Mouse (Mus musculus) forebrain, embryonic 15.5 days (tissue): ENCODE measurements around the gene Gdf2. TPM values are rescaled to one million over a fixed set of nuclear protein-coding genes. Genes with fewer than 3 reads are reported as not detected.

Source experiments
- ATAC-seq: fragments of 200-750 bp; cut with Nextera tagmentation; replicated peaks from 2 replicates; pipeline ENCODE4 v1.8.0; 2017; ENCODE audit warnings: mild to moderate bottlenecking, moderate TSS enrichment, moderate library complexity
- H3K27ac ChIP-seq: fragments of 300-500 bp; sonication (generic); replicated peaks from 2 replicates; pipeline ENCODE4 v1.5.1; 2015; ENCODE audit warnings: mild to moderate bottlenecking, inconsistent platforms
- H3K27me3 ChIP-seq: fragments of 300-500 bp; sonication (generic); 2 replicates; pipeline ENCODE4 v1.6.1; 2015; ENCODE audit warnings: inconsistent platforms
- H3K36me3 ChIP-seq: fragments of 300-500 bp; sonication (generic); 2 replicates; pipeline ENCODE4 v1.6.1; 2015; ENCODE audit warnings: mild to moderate bottlenecking, inconsistent platforms
- H3K4me1 ChIP-seq: fragments of 300-500 bp; sonication (generic); 2 replicates; pipeline ENCODE4 v1.6.1; 2015; ENCODE audit warnings: inconsistent platforms
- H3K4me2 ChIP-seq: fragments of 300-500 bp; sonication (generic); replicated peaks from 2 replicates; pipeline ENCODE4 v1.6.1; 2015; ENCODE audit warnings: mild to moderate bottlenecking, inconsistent platforms
- H3K4me3 ChIP-seq: fragments of 300-500 bp; sonication (generic); 2 replicates; pipeline ENCODE4 v1.5.1; 2015; ENCODE audit warnings: mild to moderate bottlenecking, inconsistent platforms
- H3K9ac ChIP-seq: fragments of 300-500 bp; sonication (generic); replicated peaks from 2 replicates; pipeline ENCODE4 v1.6.1; 2015; ENCODE audit warnings: mild to moderate bottlenecking, inconsistent platforms
- H3K9me3 ChIP-seq: fragments of 300-500 bp; sonication (generic); 2 replicates; pipeline ENCODE4 v1.6.1; 2016; ENCODE audit warnings: inconsistent platforms
- WGBS: fragments of 180-500 bp; shearing (Covaris S2); methylation state at CpG from one replicate; pipeline ENCODE4 v1.1.7; 2015; ENCODE audit warnings: mixed read lengths; 5-methylcytosine and 5-hydroxymethylcytosine counted together
- polyA plus RNA-seq: library from polyadenylated mRNA; unstranded; fragments of >200 nt; fragmentation: Nextera tagmentation; extraction: Ambion mirVana; gene quantifications from 2 replicates; pipeline ENCODE4 v1.2.1, GENCODE M21; 2015

The Gdf2 gene
- polyA plus RNA-seq: not detected in 2 replicates

GRCm38 (mm10) chr14:33940739-33941138, at the start of gene Gdf2:
Gene Gdf2, plus strand, starts transcription at chr14:33941039.
- ATAC-seq: no peak
- H3K27me3 ChIP-seq: no peaks in the 10 kb centered on the region
- no peak within 1 kb of the TSS for H3K9ac ChIP-seq
- 83% methylated on average over 8 of the region's 8 CpGs for WGBS
- no peak within 1 kb of the TSS for H3K4me2 ChIP-seq
- H3K27ac ChIP-seq: no peak within 1 kb of the TSS
- H3K4me1 ChIP-seq: no peaks in the 10 kb centered on the region
- H3K36me3 ChIP-seq: no peaks in the 10 kb centered on the region
- H3K4me3 ChIP-seq: no peak within 1 kb of the TSS
- no peaks in the 10 kb centered on the region for H3K9me3 ChIP-seq

- Histone ChIP-seq H3K36me3 (no peaks in the 10 kb centered on the region), H3K27ac (no peak overlapping the region), H3K27me3 (no peaks in the 10 kb centered on the region), H3K4me1 (0 out of 2 replicates have a peak, but pooled peaks cover 1% of the 10 kb centered on the region), H3K4me2 (no peak overlapping the region), H3K4me3 (no peak overlapping the region), H3K9ac (no peak overlapping the region), H3K9me3 (no peaks in the 10 kb centered on the region)
- 65% methylated on average over 3 of the region's 3 CpGs for WGBS
- ATAC-seq: no peak
These were observed 49.3 kb upstream of the Gdf2 start for GRCm38 (mm10) chr14:33891507-33891906.

- no peak overlapping the region for H3K4me3 ChIP-seq
- H3K9ac ChIP-seq: no peak overlapping the region
- H3K36me3 ChIP-seq: no peaks in the 10 kb centered on the region
- no peak overlapping the region for H3K27ac ChIP-seq
- 0 out of 2 replicates have a peak, but pooled peaks cover 3% of the 10 kb centered on the region for H3K4me1 ChIP-seq
- no peaks in the 10 kb centered on the region for H3K9me3 ChIP-seq
- no peak overlapping the region for H3K4me2 ChIP-seq
- no peaks in the 10 kb centered on the region for H3K27me3 ChIP-seq
- 79% methylated on average over 5 of the region's 5 CpGs for WGBS
- ATAC-seq: no peak
These were observed 45.1 kb upstream of the Gdf2 start for GRCm38 (mm10) chr14:33895777-33896176.

- Histone ChIP-seq H3K27me3 (no peaks in the 10 kb centered on the region), H3K9ac (no peak overlapping the region), H3K4me3 (no peak overlapping the region), H3K9me3 (no peaks in the 10 kb centered on the region), H3K4me2 (no peak overlapping the region), H3K27ac (no peak overlapping the region), H3K4me1 (0 out of 2 replicates have a peak, but pooled peaks cover 3% of the 10 kb centered on the region), H3K36me3 (no peaks in the 10 kb centered on the region)
- WGBS: 30% methylated on average over 9 of the region's 9 CpGs
- no peak for ATAC-seq
These were observed 44.1 kb upstream of the Gdf2 start for GRCm38 (mm10) chr14:33896628-33897300.

GRCm38 (mm10) chr14:33902783-33903182, 38.1 kb upstream of the Gdf2 start:
- 92% methylated on average over 4 of the region's 4 CpGs for WGBS
- H3K27ac ChIP-seq: no peak overlapping the region
- H3K4me3 ChIP-seq: no peak overlapping the region
- H3K4me2 ChIP-seq: no peak overlapping the region
- ATAC-seq: no peak
- H3K9ac ChIP-seq: no peak overlapping the region
- H3K4me1 ChIP-seq: no peaks in the 10 kb centered on the region
- H3K36me3 ChIP-seq: no peaks in the 10 kb centered on the region
- H3K27me3 ChIP-seq: no peaks in the 10 kb centered on the region
- H3K9me3 ChIP-seq: no peaks in the 10 kb centered on the region

- no peaks in the 10 kb centered on the region for H3K27me3 ChIP-seq
- H3K4me1 ChIP-seq: no peaks in the 10 kb centered on the region
- no peaks in the 10 kb centered on the region for H3K36me3 ChIP-seq
- ATAC-seq: no peak
- no peak overlapping the region for H3K27ac ChIP-seq
- H3K4me3 ChIP-seq: no peak overlapping the region
- no peak overlapping the region for H3K4me2 ChIP-seq
- H3K9ac ChIP-seq: no peak overlapping the region
- H3K9me3 ChIP-seq: no peaks in the 10 kb centered on the region
- 92% methylated on average over 1 of the region's 1 CpGs for WGBS
These were observed 37.6 kb upstream of the Gdf2 start for GRCm38 (mm10) chr14:33903199-33903598.

GRCm38 (mm10) chr14:33904851-33905250, 36.0 kb upstream of the Gdf2 start:
- no peaks in the 10 kb centered on the region for H3K27me3 ChIP-seq
- no peak overlapping the region for H3K4me3 ChIP-seq
- H3K9ac ChIP-seq: no peak overlapping the region
- H3K36me3 ChIP-seq: no peaks in the 10 kb centered on the region
- no peak for ATAC-seq
- H3K4me2 ChIP-seq: no peak overlapping the region
- H3K27ac ChIP-seq: no peak overlapping the region
- no peaks in the 10 kb centered on the region for H3K4me1 ChIP-seq
- no peaks in the 10 kb centered on the region for H3K9me3 ChIP-seq

- Histone ChIP-seq H3K9ac (no peak overlapping the region), H3K4me3 (no peak overlapping the region), H3K27me3 (no peaks in the 10 kb centered on the region), H3K36me3 (no peaks in the 10 kb centered on the region), H3K27ac (no peak overlapping the region), H3K9me3 (no peaks in the 10 kb centered on the region), H3K4me1 (no peaks in the 10 kb centered on the region), H3K4me2 (no peak overlapping the region)
- 35% methylated on average over 3 of the region's 3 CpGs for WGBS
- no peak for ATAC-seq
These were observed 27.1 kb upstream of the Gdf2 start for GRCm38 (mm10) chr14:33913727-33914126.

- WGBS: 81% methylated on average over 9 of the region's 9 CpGs
- ATAC-seq: no peak
These were observed 26.6 kb upstream of the Gdf2 start for GRCm38 (mm10) chr14:33914206-33914605.

GRCm38 (mm10) chr14:33920727-33921559, 19.9 kb upstream of the Gdf2 start:
- H3K27me3 ChIP-seq: peaks cover 19% of the 10 kb centered on the region
- H3K36me3 ChIP-seq: no peaks in the 10 kb centered on the region
- no peaks in the 10 kb centered on the region for H3K9me3 ChIP-seq
- WGBS: 5% methylated on average over 14 of the region's 14 CpGs
- H3K9ac ChIP-seq: no peak overlapping the region
- H3K4me2 ChIP-seq: no peak overlapping the region
- ATAC-seq: peak; percentile 44; the same call in 1 of the 2 replicates
- peaks cover 20% of the 10 kb centered on the region for H3K4me1 ChIP-seq
- H3K27ac ChIP-seq: no peak overlapping the region
- H3K4me3 ChIP-seq: no peak overlapping the region

More at GRCm38 (mm10) chr14:33914206-33914605, 26.6 kb upstream of the Gdf2 start:
- Histone ChIP-seq H3K36me3 (no peaks in the 10 kb centered on the region), H3K27ac (no peak overlapping the region), H3K4me2 (no peak overlapping the region), H3K4me1 (no peaks in the 10 kb centered on the region), H3K9me3 (no peaks in the 10 kb centered on the region), H3K27me3 (no peaks in the 10 kb centered on the region), H3K9ac (no peak overlapping the region), H3K4me3 (no peak overlapping the region)

GRCm38 (mm10) chr14:33922771-33923167, 18.1 kb upstream of the Gdf2 start:
- no peak overlapping the region for H3K27ac ChIP-seq
- WGBS: 8% methylated on average over 8 of the region's 8 CpGs
- peak overlapping the region; percentile 96 for H3K4me2 ChIP-seq
- peak overlapping the region; percentile 61 for H3K4me3 ChIP-seq
- peaks cover 19% of the 10 kb centered on the region for H3K27me3 ChIP-seq
- H3K4me1 ChIP-seq: peaks cover 20% of the 10 kb centered on the region
- H3K36me3 ChIP-seq: no peaks in the 10 kb centered on the region
- H3K9me3 ChIP-seq: no peaks in the 10 kb centered on the region
- no peak for ATAC-seq
- 0 out of 2 replicates have a peak overlapping the region, but pooled peaks have one; percentile 48 for H3K9ac ChIP-seq
